Mouse (Mus musculus) erythroblast, embryonic 14.5 days (primary cell): Measurements from ENCODE around the gene Foxa2.

Source experiments
- GATA1 ChIP-seq: IDR thresholded peaks from 2 replicates; pipeline ENCODE4 v1.6.1; 2012; ENCODE audit warnings: low read length, inconsistent platforms, mixed read lengths
- TAL1 ChIP-seq: IDR thresholded peaks from 3 replicates; pipeline ENCODE4 v1.6.1; 2012; ENCODE audit warnings: low read length, inconsistent platforms, mixed read lengths

- TF ChIP-seq GATA1 (no peak), TAL1 (no peak)
These were observed 25.8 kb downstream of the Foxa2 start for GRCm38 (mm10) chr2:148021016-148021415.
